Mouse (Mus musculus) liver, embryonic 14.5 days (tissue): ENCODE data around the gene Aldh9a1.

Experiments
- CTCF ChIP-seq: IDR thresholded peaks from 2 replicates; pipeline ENCODE4 v1.5.1; 2016; ENCODE audit warnings: antibody characterized with exemption, low read depth, control low read depth
- EP300 ChIP-seq: IDR thresholded peaks from 2 replicates; pipeline ENCODE4 v1.6.1; 2016; ENCODE audit warnings: antibody characterized with exemption, low read depth

GRCm38 (mm10) chr1:167307674-167308073 is 42.1 kb upstream of the Aldh9a1 start:
- TF ChIP-seq EP300 (no peak), CTCF (no peak)
